Mouse (Mus musculus) heart, adult 2 months (tissue): ENCODE measurements at regions not wholly inside any gene's neighbourhood (a gene's known extent, or its start where the extent isn't known, plus 50 kb on each side); places are given as distances from the start of the nearest gene placed in this dataset.

Source experiments
- CTCF ChIP-seq: fragments of 200-600 bp; IDR thresholded peaks from 2 replicates; pipeline ENCODE4 v1.8.1; 2022; ENCODE audit warnings: antibody characterized with exemption, mild to moderate bottlenecking, moderate library complexity
- POLR2A ChIP-seq: fragments of 200-500 bp; IDR thresholded peaks from 2 replicates; pipeline ENCODE4 v1.6.1; 2011; ENCODE audit warnings: mild to moderate bottlenecking, low read depth, low read length, control low read depth; ENCODE audit not compliant: insufficient read depth

DNA sequence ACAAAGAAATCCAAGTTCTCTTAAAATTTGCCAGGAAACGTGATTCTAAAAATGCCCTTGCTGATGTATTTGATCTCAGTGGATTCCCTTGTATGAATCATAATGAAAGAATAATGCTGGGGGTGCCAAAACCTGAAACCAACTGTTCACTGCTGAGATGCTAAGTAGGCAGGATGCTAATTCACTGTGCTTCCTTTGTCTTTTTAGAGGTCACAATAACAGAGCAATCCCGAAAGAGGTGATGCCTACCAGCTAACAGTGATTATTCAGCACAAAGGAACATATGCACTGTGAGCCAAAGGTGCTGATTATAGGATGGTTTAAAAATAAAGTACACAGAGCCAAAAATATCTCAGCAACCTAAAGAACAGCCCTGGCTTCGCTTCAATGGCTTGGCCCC, 344.9 kb downstream of the Jrkl start:
- TF ChIP-seq POLR2A, result no peak
- no peak for TF ChIP-seq CTCF
